Mouse (Mus musculus): ENCODE measurements at regions not wholly inside any gene's neighbourhood (a gene's known extent, or its start where the extent isn't known, plus 50 kb on each side); places are given as distances from the start of the nearest gene placed in this dataset.

GRCm38 (mm10) chr4:62780837-62781236 is 184.5 kb upstream of the Zfp618 start:
- Histone ChIP-seq H3K4me2 (replicated peaks) (peak overlapping the region; percentile 69), H3K9me3 (replicated peaks) (no peaks in the 10 kb centered on the region), H3K36me3 (no peaks in the 10 kb centered on the region), H3K4me1 (peaks cover 7% of the 10 kb centered on the region; the same call in 1 of the 2 replicates), H3K9ac (no peak overlapping the region), H3K27me3 (peaks cover 13% of the 10 kb centered on the region), H3K27ac (replicated peaks) (no peak overlapping the region), H3K4me3 (replicated peaks) (peak overlapping the region; percentile 44)
- 0 out of 2 replicates have a peak, but pooled peaks have one; percentile 4 for ATAC-seq (ENCODE audit: insufficient number of reproducible peaks, low FRiP score, low TSS enrichment, low read depth)
- WGBS, result 38% methylated on average over 11 of the region's 11 CpGs

GRCm38 (mm10) chr4:62781309-62781800 is 184.0 kb upstream of the Zfp618 start:
- Histone ChIP-seq H3K4me1 (peaks cover 7% of the 10 kb centered on the region; the same call in 1 of the 2 replicates), H3K27ac (replicated peaks) (no peak overlapping the region), H3K36me3 (no peaks in the 10 kb centered on the region), H3K9me3 (replicated peaks) (no peaks in the 10 kb centered on the region), H3K4me2 (replicated peaks) (peak overlapping the region; percentile 69; the same call in 1 of the 2 replicates), H3K4me3 (replicated peaks) (no peak overlapping the region), H3K9ac (no peak overlapping the region), H3K27me3 (peaks cover 13% of the 10 kb centered on the region)
- WGBS, result 37% methylated on average over 8 of the region's 8 CpGs
- ATAC-seq (ENCODE audit: insufficient number of reproducible peaks, low FRiP score, low TSS enrichment, low read depth), result no peak

GRCm38 (mm10) chr4:62785711-62786110 is 179.7 kb upstream of the Zfp618 start:
- Histone ChIP-seq H3K9me3 (replicated peaks) (no peaks in the 10 kb centered on the region), H3K4me1 (peaks cover 6% of the 10 kb centered on the region; the same call in 1 of the 2 replicates), H3K4me3 (replicated peaks) (no peak overlapping the region), H3K27ac (replicated peaks) (no peak overlapping the region), H3K27me3 (peaks cover 13% of the 10 kb centered on the region), H3K4me2 (replicated peaks) (no peak overlapping the region), H3K9ac (no peak overlapping the region), H3K36me3 (no peaks in the 10 kb centered on the region)
- 89% methylated on average over 7 of the region's 7 CpGs for WGBS
- no peak for ATAC-seq (ENCODE audit: insufficient number of reproducible peaks, low FRiP score, low TSS enrichment, low read depth)

GRCm38 (mm10) chr4:62789696-62790095 is 175.7 kb upstream of the Zfp618 start:
- H3K4me2 ChIP-seq (replicated peaks), result no peak overlapping the region
- H3K27me3 ChIP-seq, result no peaks in the 10 kb centered on the region
- no peaks in the 10 kb centered on the region for H3K36me3 ChIP-seq
- H3K9ac ChIP-seq, result no peak overlapping the region
- no peak overlapping the region for H3K4me3 ChIP-seq (replicated peaks)
- H3K27ac ChIP-seq (replicated peaks), result no peak overlapping the region
- peaks cover 12% of the 10 kb centered on the region; the same call in 1 of the 2 replicates for H3K4me1 ChIP-seq
- H3K9me3 ChIP-seq (replicated peaks), result no peaks in the 10 kb centered on the region
- no peak for ATAC-seq (ENCODE audit: insufficient number of reproducible peaks, low FRiP score, low TSS enrichment, low read depth)
- 75% methylated on average over 4 of the region's 4 CpGs for WGBS

GRCm38 (mm10) chr4:62793582-62793981 is 171.8 kb upstream of the Zfp618 start:
- Histone ChIP-seq H3K27me3 (no peaks in the 10 kb centered on the region), H3K36me3 (no peaks in the 10 kb centered on the region), H3K4me1 (peaks cover 15% of the 10 kb centered on the region; the same call in 1 of the 2 replicates), H3K4me2 (replicated peaks) (no peak overlapping the region), H3K9ac (no peak overlapping the region), H3K4me3 (replicated peaks) (no peak overlapping the region), H3K9me3 (replicated peaks) (no peaks in the 10 kb centered on the region), H3K27ac (replicated peaks) (no peak overlapping the region)
- ATAC-seq (ENCODE audit: insufficient number of reproducible peaks, low FRiP score, low TSS enrichment, low read depth), result peak; percentile 54; the same call in 1 of the 2 replicates
- 26% methylated on average over 5 of the region's 5 CpGs for WGBS

GRCm38 (mm10) chr4:62795538-62795937 is 169.8 kb upstream of the Zfp618 start:
- Histone ChIP-seq H3K4me3 (replicated peaks) (no peak overlapping the region), H3K27ac (replicated peaks) (no peak overlapping the region), H3K36me3 (no peaks in the 10 kb centered on the region), H3K27me3 (no peaks in the 10 kb centered on the region), H3K4me2 (replicated peaks) (no peak overlapping the region), H3K9me3 (replicated peaks) (no peaks in the 10 kb centered on the region), H3K4me1 (peaks cover 15% of the 10 kb centered on the region; the same call in 1 of the 2 replicates), H3K9ac (no peak overlapping the region)
- 56% methylated on average over 10 of the region's 10 CpGs for WGBS
- ATAC-seq (ENCODE audit: insufficient number of reproducible peaks, low FRiP score, low TSS enrichment, low read depth), result no peak

- Histone ChIP-seq H3K4me1 (0 out of 2 replicates have a peak, but pooled peaks cover 2% of the 10 kb centered on the region), H3K27ac (replicated peaks) (no peak overlapping the region), H3K9ac (no peak overlapping the region), H3K9me3 (replicated peaks) (no peaks in the 10 kb centered on the region), H3K4me2 (replicated peaks) (no peak overlapping the region), H3K27me3 (no peaks in the 10 kb centered on the region), H3K4me3 (replicated peaks) (no peak overlapping the region), H3K36me3 (no peaks in the 10 kb centered on the region)
- 75% methylated on average over 4 of the region's 4 CpGs for WGBS
- ATAC-seq (ENCODE audit: insufficient number of reproducible peaks, low FRiP score, low TSS enrichment, low read depth), result no peak
These were observed 165.4 kb upstream of the Zfp618 start for GRCm38 (mm10) chr4:62799923-62800322.

GRCm38 (mm10) chr4:62805841-62806240 is 159.5 kb upstream of the Zfp618 start:
- Histone ChIP-seq H3K36me3 (no peaks in the 10 kb centered on the region), H3K4me2 (replicated peaks) (no peak overlapping the region), H3K9ac (no peak overlapping the region), H3K27me3 (no peaks in the 10 kb centered on the region), H3K27ac (replicated peaks) (peak overlapping the region; percentile 44; the same call in 1 of the 2 replicates), H3K4me1 (peaks cover 11% of the 10 kb centered on the region), H3K4me3 (replicated peaks) (no peak overlapping the region), H3K9me3 (replicated peaks) (no peaks in the 10 kb centered on the region)
- no peak; the same call in 1 of the 2 replicates for ATAC-seq (ENCODE audit: insufficient number of reproducible peaks, low FRiP score, low TSS enrichment, low read depth)
- WGBS, result 11% methylated on average over 6 of the region's 6 CpGs

GRCm38 (mm10) chr4:62806786-62807185 is 158.6 kb upstream of the Zfp618 start:
- Histone ChIP-seq H3K4me1 (peaks cover 11% of the 10 kb centered on the region), H3K9ac (no peak overlapping the region), H3K4me2 (replicated peaks) (no peak overlapping the region), H3K36me3 (no peaks in the 10 kb centered on the region), H3K27me3 (no peaks in the 10 kb centered on the region), H3K27ac (replicated peaks) (no peak overlapping the region), H3K9me3 (replicated peaks) (no peaks in the 10 kb centered on the region), H3K4me3 (replicated peaks) (no peak overlapping the region)
- ATAC-seq (ENCODE audit: insufficient number of reproducible peaks, low FRiP score, low TSS enrichment, low read depth), result no peak
- 60% methylated on average over 2 of the region's 2 CpGs for WGBS

- no peak for ATAC-seq (ENCODE audit: insufficient number of reproducible peaks, low FRiP score, low TSS enrichment, low read depth)
- WGBS, result 60% methylated on average over 12 of the region's 12 CpGs
- no peak overlapping the region for H3K9ac ChIP-seq
- no peak overlapping the region for H3K4me2 ChIP-seq (replicated peaks)
- H3K27ac ChIP-seq (replicated peaks), result no peak overlapping the region
- H3K4me3 ChIP-seq (replicated peaks), result no peak overlapping the region
- no peaks in the 10 kb centered on the region for H3K9me3 ChIP-seq (replicated peaks)
- H3K4me1 ChIP-seq, result peaks cover 11% of the 10 kb centered on the region
- no peaks in the 10 kb centered on the region for H3K36me3 ChIP-seq
- no peaks in the 10 kb centered on the region for H3K27me3 ChIP-seq
These were observed 157.3 kb upstream of the Zfp618 start for GRCm38 (mm10) chr4:62807926-62808552.

GRCm38 (mm10) chr4:62808553-62808950 is 156.8 kb upstream of the Zfp618 start:
- no peak for ATAC-seq (ENCODE audit: insufficient number of reproducible peaks, low FRiP score, low TSS enrichment, low read depth)
- H3K27me3 ChIP-seq, result no peaks in the 10 kb centered on the region
- no peaks in the 10 kb centered on the region for H3K36me3 ChIP-seq
- no peak overlapping the region for H3K4me3 ChIP-seq (replicated peaks)
- WGBS, result 94% methylated on average over 12 of the region's 12 CpGs
- no peak overlapping the region for H3K27ac ChIP-seq (replicated peaks)
- no peak overlapping the region for H3K9ac ChIP-seq
- no peaks in the 10 kb centered on the region for H3K9me3 ChIP-seq (replicated peaks)
- H3K4me1 ChIP-seq, result peaks cover 11% of the 10 kb centered on the region
- H3K4me2 ChIP-seq (replicated peaks), result no peak overlapping the region

GRCm38 (mm10) chr4:62809048-62809447 is 156.3 kb upstream of the Zfp618 start:
- H3K9me3 ChIP-seq (replicated peaks), result no peaks in the 10 kb centered on the region
- peaks cover 11% of the 10 kb centered on the region for H3K4me1 ChIP-seq
- 63% methylated on average over 4 of the region's 4 CpGs for whole genome bisulfite sequencing
- no peaks in the 10 kb centered on the region for H3K36me3 ChIP-seq
- H3K4me3 ChIP-seq (replicated peaks), result no peak overlapping the region
- no peaks in the 10 kb centered on the region for H3K27me3 ChIP-seq
- no peak overlapping the region for H3K9ac ChIP-seq
- ATAC-seq (ENCODE audit: insufficient number of reproducible peaks, low FRiP score, low TSS enrichment, low read depth), result no peak
- no peak overlapping the region for H3K4me2 ChIP-seq (replicated peaks)
- H3K27ac ChIP-seq (replicated peaks), result no peak overlapping the region
